Mouse (Mus musculus) gastrocnemius, postnatal 25 days (tissue): ENCODE measurements around the gene Slc10a4. TPM values are rescaled to one million over a fixed set of nuclear protein-coding genes. Genes with fewer than 3 reads are reported as not detected.
"Not testable (repeated sequence)": the region's sequence is repeated elsewhere in the genome, so short reads cannot be mapped to it uniquely, and the experiment has no call there.

Source experiments
- DNase-seq: peaks from one replicate; pipeline ENCODE4 v3.0.0; 2022
- long read RNA-seq, 2 experiments: library from polyadenylated mRNA; stranded (forward); transcript quantifications; one replicate each; pipeline ENCODE4 v2.0.0; 2021
- total RNA-seq, 2 experiments: library from RNA; stranded (reverse); gene quantifications; 1 replicate in 1 of 2; 2 replicates in 1 of 2; pipeline ENCODE4 v1.2.3; 2021

The Slc10a4 gene
- total RNA-seq, result not detected
- long read RNA-seq, experiment 1, result 0 reads
- long read RNA-seq, experiment 2, result 0 reads

- DNase-seq, result peak; percentile 7
Observed at GRCm38 (mm10) chr5:73006784-73007581, at the start of gene Slc10a4. Gene Slc10a4, plus strand, starts transcription at chr5:73006883.

- no peak for DNase-seq
Observed at GRCm38 (mm10) chr5:72957281-72957680, 49.4 kb upstream of the Slc10a4 start.

GRCm38 (mm10) chr5:72960096-72960495, 46.6 kb upstream of the Slc10a4 start:
- no peak for DNase-seq

GRCm38 (mm10) chr5:72965706-72966105, 41.0 kb upstream of the Slc10a4 start:
- no peak for DNase-seq

GRCm38 (mm10) chr5:72972435-72972834, 34.2 kb upstream of the Slc10a4 start:
- no peak for DNase-seq

- DNase-seq, result no peak
Observed at GRCm38 (mm10) chr5:72972934-72973333, 33.7 kb upstream of the Slc10a4 start.

GRCm38 (mm10) chr5:72974602-72975001, 32.1 kb upstream of the Slc10a4 start, which contains the start of gene Gm10135:
Gene Gm10135, minus strand, starts transcription at chr5:72974702.
- no peak for DNase-seq

GRCm38 (mm10) chr5:72975996-72976395, 30.7 kb upstream of the Slc10a4 start:
- DNase-seq, result no peak

- DNase-seq, result no peak
Observed at GRCm38 (mm10) chr5:72976539-72976938, 30.1 kb upstream of the Slc10a4 start.

GRCm38 (mm10) chr5:72984091-72984490, 22.6 kb upstream of the Slc10a4 start:
- DNase-seq, result no peak

- DNase-seq, result no peak
Observed at GRCm38 (mm10) chr5:72987786-72988185, 18.9 kb upstream of the Slc10a4 start.

GRCm38 (mm10) chr5:72989756-72990155, 16.9 kb upstream of the Slc10a4 start:
- DNase-seq, result no peak

GRCm38 (mm10) chr5:72992474-72992873, 14.2 kb upstream of the Slc10a4 start:
- DNase-seq, result no peak

- no peak for DNase-seq
Observed at GRCm38 (mm10) chr5:72994424-72994823, 12.3 kb upstream of the Slc10a4 start.

- DNase-seq, result no peak
Observed at GRCm38 (mm10) chr5:72994928-72995327, 11.8 kb upstream of the Slc10a4 start.

- no peak for DNase-seq
Observed at GRCm38 (mm10) chr5:72995379-72995778, 11.3 kb upstream of the Slc10a4 start.

GRCm38 (mm10) chr5:72998546-72998945, 8.1 kb upstream of the Slc10a4 start:
- not testable (repeated sequence) for DNase-seq

GRCm38 (mm10) chr5:73004046-73004445, 2.6 kb upstream of the Slc10a4 start:
- no peak for DNase-seq

GRCm38 (mm10) chr5:73007582-73007959, 888 bp downstream of the Slc10a4 start:
- DNase-seq, result no peak

GRCm38 (mm10) chr5:73008230-73008629, 1.5 kb downstream of the Slc10a4 start:
- DNase-seq, result not testable (repeated sequence)

- DNase-seq, result not testable (repeated sequence)
Observed at GRCm38 (mm10) chr5:73011806-73012205, 5.1 kb downstream of the Slc10a4 start.

GRCm38 (mm10) chr5:73012884-73013610, 6.4 kb downstream of the Slc10a4 start:
- not testable (repeated sequence) for DNase-seq

- not testable (repeated sequence) for DNase-seq
Observed at GRCm38 (mm10) chr5:73013611-73014287, 7.1 kb downstream of the Slc10a4 start.
